Mouse (Mus musculus): ENCODE results near the gene Smim26. TPM values are rescaled to one million over a fixed set of nuclear protein-coding genes. Genes with fewer than 3 reads are reported as not detected.

The Smim26 gene
- polyA plus RNA-seq (2015; fragmentation: Illumina TruSeq; extraction: RNeasy Lipid Tissue Mini Kit (QIAGEN cat#74804); ENCODE audit: low read depth, low replicate concordance) = 94.2 TPM

DNA sequence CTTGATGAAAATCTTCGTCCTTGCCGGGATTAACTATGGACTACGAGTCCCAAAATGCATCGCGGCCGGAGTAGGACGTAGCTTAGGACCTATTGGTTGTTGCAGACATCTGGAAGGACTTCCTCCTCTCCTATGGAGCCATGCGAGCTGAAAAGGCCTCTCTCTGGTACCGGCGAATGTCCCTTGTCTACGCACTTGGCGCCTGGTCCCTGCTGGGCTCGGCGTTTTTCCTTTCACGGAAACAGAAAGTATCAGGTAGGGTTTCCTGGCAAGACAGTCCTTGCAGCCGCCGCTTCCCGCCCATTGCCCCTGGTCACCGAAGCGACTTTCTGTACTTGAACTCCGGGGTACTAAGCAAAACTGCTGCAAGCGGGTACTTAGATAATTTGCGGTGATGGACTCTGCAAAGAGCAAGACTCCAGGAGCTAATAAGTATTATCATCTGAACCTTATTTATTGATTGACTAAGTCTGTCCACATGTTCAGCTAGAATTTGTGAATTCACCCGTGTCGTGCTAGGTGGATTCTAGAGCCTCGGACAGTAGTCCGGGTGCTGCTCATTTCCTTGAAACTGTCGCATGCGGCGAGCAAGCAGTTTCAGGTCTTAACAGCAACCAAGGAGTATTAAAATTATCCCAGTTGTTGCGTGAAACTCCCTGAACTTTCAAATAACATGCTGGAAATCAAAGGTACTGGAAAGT, at the start of gene Smim26:
TSS of gene Smim26 (plus strand) at position 104 of the 701 bp plus-strand sequence.

DNA sequence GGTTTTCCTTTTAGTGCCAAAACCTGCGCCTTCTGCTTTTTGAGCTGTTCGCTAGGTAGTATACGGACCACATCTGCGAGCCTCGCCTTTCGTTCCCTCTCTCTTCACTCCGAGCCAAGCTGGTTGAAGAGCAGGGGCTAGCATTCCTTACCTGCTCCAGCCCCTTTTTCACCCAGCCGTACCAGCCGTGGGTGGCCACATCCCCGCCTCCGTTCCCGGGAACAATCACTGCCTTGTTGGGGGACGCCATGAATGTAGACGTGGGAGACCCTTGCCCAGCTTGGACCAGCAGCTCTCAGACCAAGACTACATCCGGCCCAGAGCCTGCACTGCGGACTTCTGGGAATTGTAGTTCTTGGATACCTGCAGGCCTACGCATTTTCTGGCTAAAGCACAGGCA, 43.3 kb upstream of the Smim26 start, which contains the start of gene Rbbp9:
TSS of gene Rbbp9 (minus strand) at position 341 of the 400 bp plus-strand sequence.

DNA sequence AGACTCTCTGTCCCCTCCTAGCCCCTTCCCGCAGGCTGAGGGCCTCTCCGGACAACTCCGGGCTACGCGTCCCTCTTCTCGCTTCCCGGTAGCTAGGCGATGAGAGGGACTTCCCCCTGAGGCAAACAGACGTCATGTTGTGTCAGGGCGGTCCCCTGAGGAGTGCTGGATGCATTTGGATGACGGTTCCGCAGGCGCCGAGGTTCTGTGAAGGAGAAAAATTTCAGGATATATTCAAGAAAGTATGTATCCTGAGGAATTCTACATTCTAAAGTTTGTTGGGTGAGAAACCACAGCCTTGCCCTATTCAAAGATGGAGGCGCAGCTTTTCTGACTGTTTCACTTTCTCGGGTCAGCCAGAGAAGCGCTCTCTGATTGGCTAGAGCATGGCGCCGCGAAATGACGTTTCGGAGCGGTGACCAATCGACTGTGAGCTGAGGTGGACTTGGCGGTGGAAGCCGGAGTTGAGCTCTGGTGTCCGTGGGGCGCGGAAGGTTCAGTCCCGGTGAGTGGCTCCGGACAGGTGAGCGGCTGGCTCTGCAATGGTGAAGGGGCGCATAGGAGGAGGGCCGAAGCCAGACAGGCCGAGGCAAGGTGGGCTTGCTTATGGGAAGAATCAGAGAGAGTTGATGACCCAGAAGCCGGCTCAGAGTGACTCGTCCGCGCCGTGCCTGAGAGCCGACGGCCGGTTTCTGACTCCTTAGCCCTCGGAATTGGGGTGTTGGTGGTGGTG, 37.9 kb upstream of the Smim26 start, which contains the start of gene Sec23b:
TSS of gene Sec23b (plus strand) at position 410 of the 733 bp plus-strand sequence.

DNA sequence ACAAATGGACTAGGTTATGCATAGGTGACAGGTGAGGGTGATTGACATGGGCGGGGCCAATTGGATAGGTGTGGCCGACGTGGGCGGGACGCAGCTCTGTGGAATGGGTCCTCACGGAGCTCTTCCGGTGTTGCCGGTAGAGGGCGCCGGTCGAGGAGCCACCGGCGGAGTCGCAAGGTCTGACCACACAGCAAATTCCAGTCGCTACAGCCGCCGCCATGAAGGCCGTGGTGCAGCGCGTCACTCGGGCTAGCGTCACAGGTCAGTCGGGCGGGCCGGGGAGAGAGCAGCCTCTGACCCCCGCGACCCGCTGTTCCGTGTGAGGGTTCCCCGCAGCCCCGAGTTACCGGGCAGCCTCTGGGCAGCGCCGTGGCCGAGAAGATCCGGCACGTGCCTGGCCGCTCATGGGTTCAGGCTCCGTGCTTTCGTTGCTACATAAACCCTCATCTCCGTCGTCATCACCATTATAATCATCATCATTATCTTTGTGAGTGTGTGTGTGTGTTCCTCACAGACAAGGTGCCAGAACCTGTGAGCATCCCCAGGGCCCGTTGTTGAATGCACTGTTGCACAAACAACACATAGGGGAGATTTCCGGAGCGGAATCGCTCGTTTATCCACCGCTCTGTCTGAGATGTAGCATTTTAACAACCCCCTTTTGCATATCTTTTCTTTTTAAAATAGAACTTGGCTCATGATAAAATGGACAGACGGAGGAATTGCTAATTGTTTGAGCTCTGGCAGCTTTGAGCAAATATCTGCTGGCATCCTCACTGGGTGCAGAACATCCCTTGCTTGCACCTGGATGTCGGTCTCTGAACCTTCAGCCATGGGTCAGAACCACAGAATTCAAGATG, 6.2 kb downstream of the Smim26 start, which contains the start of gene Dtd1:
TSS of gene Dtd1 (plus strand) at position 67 of the 857 bp plus-strand sequence.

Other genes starting within 250 kb of the Smim26 start
- gene Kat14, start 225.1 kb upstream of the Smim26 start, polyA plus RNA-seq (2015; fragmentation: Illumina TruSeq; extraction: RNeasy Lipid Tissue Mini Kit (QIAGEN cat#74804); ENCODE audit: low read depth, low replicate concordance) = 20.2 TPM
- 3.3 TPM for gene Pet117, start 225.1 kb upstream of the Smim26 start, polyA plus RNA-seq (2015; fragmentation: Illumina TruSeq; extraction: RNeasy Lipid Tissue Mini Kit (QIAGEN cat#74804); ENCODE audit: low read depth, low replicate concordance)
- 109 TPM for gene Dzank1, start 66.6 kb upstream of the Smim26 start, polyA plus RNA-seq (2015; fragmentation: Illumina TruSeq; extraction: RNeasy Lipid Tissue Mini Kit (QIAGEN cat#74804); ENCODE audit: low read depth, low replicate concordance)
- gene Polr3f, start 66.3 kb upstream of the Smim26 start, polyA plus RNA-seq (2015; fragmentation: Illumina TruSeq; extraction: RNeasy Lipid Tissue Mini Kit (QIAGEN cat#74804); ENCODE audit: low read depth, low replicate concordance) = 18.2 TPM
- 45.4 TPM for gene Rbbp9, start 43.2 kb upstream of the Smim26 start, polyA plus RNA-seq (2015; fragmentation: Illumina TruSeq; extraction: RNeasy Lipid Tissue Mini Kit (QIAGEN cat#74804); ENCODE audit: low read depth, low replicate concordance)
- 52.1 TPM for gene Sec23b, start 37.8 kb upstream of the Smim26 start, polyA plus RNA-seq (2015; fragmentation: Illumina TruSeq; extraction: RNeasy Lipid Tissue Mini Kit (QIAGEN cat#74804); ENCODE audit: low read depth, low replicate concordance)
- 101 TPM for gene Dtd1, start 5.8 kb downstream of the Smim26 start, polyA plus RNA-seq (2015; fragmentation: Illumina TruSeq; extraction: RNeasy Lipid Tissue Mini Kit (QIAGEN cat#74804); ENCODE audit: low read depth, low replicate concordance)
- gene Scp2d1, start 229.6 kb downstream of the Smim26 start, polyA plus RNA-seq (2015; fragmentation: Illumina TruSeq; extraction: RNeasy Lipid Tissue Mini Kit (QIAGEN cat#74804); ENCODE audit: low read depth, low replicate concordance) = not detected